Mouse (Mus musculus) embryonic facial prominence, embryonic 12.5 days (tissue): ENCODE data around the gene Rbbp9. TPM values are rescaled to one million over a fixed set of nuclear protein-coding genes. Genes with fewer than 3 reads are reported as not detected.
A peak's percentile ranks its signal among the peaks of the same experiment; 100 is the strongest.

ENCODE experiments used
- ATAC-seq: fragments of 200-750 bp; cut with Nextera tagmentation; 2 replicates; pipeline ENCODE4 v1.8.0; 2017; ENCODE audit not compliant: insufficient number of reproducible peaks, insufficient read depth, low FRiP score, low TSS enrichment
- H3K27ac ChIP-seq: fragments of 300-500 bp; sonication (generic); 2 replicates; pipeline ENCODE4 v1.5.1; 2016; ENCODE audit warnings: mild to moderate bottlenecking
- H3K27me3 ChIP-seq: fragments of 300-500 bp; sonication (generic); 2 replicates; pipeline ENCODE4 v1.6.1; 2016; ENCODE audit warnings: mild to moderate bottlenecking, moderate library complexity
- H3K36me3 ChIP-seq: fragments of 300-500 bp; sonication (generic); 2 replicates; pipeline ENCODE4 v1.6.1; 2016; ENCODE audit warnings: mild to moderate bottlenecking
- H3K4me1 ChIP-seq: fragments of 300-500 bp; sonication (generic); 2 replicates; pipeline ENCODE4 v1.6.1; 2016
- H3K4me2 ChIP-seq: fragments of 300-500 bp; sonication (generic); replicated peaks from 2 replicates; pipeline ENCODE4 v1.6.1; 2016; ENCODE audit warnings: mild to moderate bottlenecking, moderate library complexity
- H3K4me3 ChIP-seq: fragments of 300-500 bp; sonication (generic); 2 replicates; pipeline ENCODE4 v1.5.1; 2016; ENCODE audit warnings: mild to moderate bottlenecking
- H3K9ac ChIP-seq: fragments of 300-500 bp; sonication (generic); 2 replicates; pipeline ENCODE4 v1.6.1; 2016; ENCODE audit warnings: mild to moderate bottlenecking, moderate library complexity
- H3K9me3 ChIP-seq: fragments of 300-500 bp; sonication (generic); 2 replicates; pipeline ENCODE4 v1.6.1; 2016; ENCODE audit warnings: mild to moderate bottlenecking, moderate library complexity
- WGBS: fragments of 180-500 bp; shearing (Covaris S2); methylation state at CpG from one replicate; pipeline ENCODE4 v1.1.7; 2016; 5-methylcytosine and 5-hydroxymethylcytosine counted together
- polyA plus RNA-seq: library from polyadenylated mRNA; unstranded; fragments of >200 nt; fragmentation: Nextera tagmentation; extraction: Ambion mirVana; gene quantifications from 2 replicates; pipeline ENCODE4 v1.2.1, GENCODE M21; 2016

The Rbbp9 gene
- polyA plus RNA-seq, 1 experiment from 2014 or later, result 65.0 TPM

DNA sequence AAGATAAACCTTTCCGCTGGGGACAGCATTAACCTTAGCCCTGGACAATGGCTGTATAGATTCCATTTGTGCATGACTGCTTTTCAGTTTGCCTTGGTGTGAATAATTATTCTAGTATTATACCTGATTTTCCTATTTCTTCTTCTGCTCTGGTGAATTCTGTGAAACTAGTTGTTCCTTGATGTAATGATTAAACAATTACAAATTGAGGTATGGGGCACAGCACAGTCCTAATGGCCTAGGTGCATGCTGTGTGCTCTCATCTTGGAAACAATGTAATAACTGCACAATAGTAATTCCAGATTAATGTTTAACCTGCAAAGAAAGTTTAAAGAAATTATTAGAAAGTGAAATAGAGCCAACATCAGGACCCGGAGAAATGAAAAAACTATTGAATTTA lies 5.6 kb downstream of the Rbbp9 start:
- Histone ChIP-seq H3K27ac (no peak overlapping the region), H3K9ac (no peak overlapping the region), H3K27me3 (no peaks in the 10 kb centered on the region), H3K36me3 (peaks cover 45% of the 10 kb centered on the region), H3K4me2 (no peak overlapping the region), H3K9me3 (no peaks in the 10 kb centered on the region), H3K4me1 (peaks cover 3% of the 10 kb centered on the region; the same call in 1 of the 2 replicates), H3K4me3 (no peak overlapping the region)
- 93% methylated on average over 2 of the region's 2 CpGs for WGBS
- ATAC-seq, result no peak

DNA sequence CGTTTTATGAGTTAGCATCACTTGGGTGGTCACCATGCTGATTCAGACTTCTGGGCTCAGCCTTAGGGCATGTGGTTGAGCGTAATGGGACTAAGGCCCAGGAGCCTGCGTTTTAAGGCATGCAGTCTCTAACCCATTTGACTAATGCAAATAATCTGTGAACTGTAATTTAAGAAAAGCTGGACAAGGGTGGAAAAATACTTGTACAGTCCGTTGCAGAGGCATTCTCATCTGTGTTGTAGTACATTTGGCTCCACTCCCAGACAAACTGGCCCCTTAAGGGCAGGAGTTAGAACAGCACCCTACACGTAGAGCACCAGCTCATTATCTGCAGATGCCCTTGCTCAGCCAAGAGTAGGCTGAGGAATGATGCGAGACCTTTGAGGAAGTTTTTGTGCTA lies 6.0 kb downstream of the Rbbp9 start:
- no peaks in the 10 kb centered on the region; the same call in 1 of the 2 replicates for H3K4me1 ChIP-seq
- no peak overlapping the region for H3K27ac ChIP-seq
- no peak overlapping the region for H3K4me2 ChIP-seq
- H3K36me3 ChIP-seq, result peaks cover 50% of the 10 kb centered on the region
- H3K27me3 ChIP-seq, result no peaks in the 10 kb centered on the region
- H3K4me3 ChIP-seq, result no peak overlapping the region
- no peaks in the 10 kb centered on the region for H3K9me3 ChIP-seq
- WGBS, result 81% methylated on average over 6 of the region's 6 CpGs
- no peak overlapping the region for H3K9ac ChIP-seq
- ATAC-seq, result no peak

DNA sequence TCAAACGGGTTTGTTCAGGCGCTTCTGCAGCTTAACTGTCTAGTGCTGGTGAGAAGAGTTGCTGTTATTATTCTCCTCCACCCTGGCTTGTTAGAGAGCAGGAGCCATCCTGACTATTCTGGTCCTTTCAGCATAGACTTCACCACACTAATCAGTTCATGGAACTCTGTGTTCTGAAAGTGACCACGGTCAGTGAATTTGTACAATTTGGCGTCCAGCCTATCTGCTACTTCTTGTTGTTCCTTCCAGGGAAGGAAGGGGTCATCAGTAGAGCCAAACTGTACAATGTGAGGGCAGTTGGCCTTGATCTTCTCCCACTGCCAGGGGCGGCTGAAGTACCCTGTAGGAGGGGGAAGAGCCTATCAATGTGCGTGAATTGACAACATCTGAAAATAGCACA lies 7.0 kb downstream of the Rbbp9 start:
- WGBS, result 92% methylated on average over 6 of the region's 6 CpGs
- no peak for ATAC-seq
- H3K4me1 ChIP-seq, result no peaks in the 10 kb centered on the region
- peaks cover 59% of the 10 kb centered on the region for H3K36me3 ChIP-seq
- H3K4me3 ChIP-seq, result no peak overlapping the region
- no peak overlapping the region for H3K27ac ChIP-seq
- no peak overlapping the region for H3K9ac ChIP-seq
- no peak overlapping the region for H3K4me2 ChIP-seq
- no peaks in the 10 kb centered on the region for H3K27me3 ChIP-seq
- no peaks in the 10 kb centered on the region for H3K9me3 ChIP-seq

DNA sequence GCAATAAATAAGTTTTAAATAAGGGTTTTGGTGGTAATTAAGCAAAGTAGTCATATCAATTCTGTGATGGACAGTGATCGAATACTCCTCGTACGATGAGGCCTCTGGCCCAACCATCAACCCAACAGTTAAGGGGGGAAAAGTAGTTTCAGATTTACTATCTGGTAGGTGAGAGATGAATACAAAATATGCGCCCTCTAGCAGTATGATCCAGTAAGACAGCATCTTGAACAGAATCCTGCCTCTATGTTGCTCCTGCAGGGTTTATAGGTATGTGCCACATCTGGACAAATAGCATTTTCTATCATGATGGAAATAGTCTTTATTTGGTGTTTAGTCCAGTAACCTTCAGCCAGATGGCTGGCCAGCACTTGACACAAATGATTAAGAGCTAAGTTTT lies 9.4 kb downstream of the Rbbp9 start:
- H3K4me2 ChIP-seq, result no peak overlapping the region
- H3K4me3 ChIP-seq, result no peak overlapping the region
- 88% methylated on average over 4 of the region's 4 CpGs for WGBS
- no peak for ATAC-seq
- peaks cover 74% of the 10 kb centered on the region for H3K36me3 ChIP-seq
- H3K27ac ChIP-seq, result no peak overlapping the region
- no peak overlapping the region for H3K9ac ChIP-seq
- H3K9me3 ChIP-seq, result no peaks in the 10 kb centered on the region
- H3K4me1 ChIP-seq, result no peaks in the 10 kb centered on the region
- no peaks in the 10 kb centered on the region for H3K27me3 ChIP-seq

DNA sequence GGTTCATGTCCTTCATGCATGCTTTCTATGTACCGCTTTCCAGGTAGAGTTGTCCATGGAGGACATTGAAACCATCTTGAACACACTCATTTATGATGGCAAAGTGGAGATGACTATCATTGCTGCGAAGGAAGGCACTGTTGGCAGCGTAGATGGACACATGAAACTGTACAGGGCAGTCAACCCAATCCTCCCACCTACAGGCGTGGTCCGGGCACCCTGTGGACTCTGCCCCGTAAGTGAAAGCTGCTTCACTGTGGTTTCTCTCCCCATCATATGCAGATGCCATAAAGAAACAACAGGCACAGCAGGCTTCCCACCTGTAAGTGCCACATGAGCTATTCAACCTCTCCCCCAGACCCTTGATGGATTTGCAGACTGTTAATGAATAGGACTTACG lies 13.5 kb downstream of the Rbbp9 start:
- WGBS, result 95% methylated on average over 7 of the region's 7 CpGs
- Histone ChIP-seq H3K4me3 (no peak overlapping the region), H3K27me3 (no peaks in the 10 kb centered on the region), H3K4me1 (no peaks in the 10 kb centered on the region), H3K27ac (no peak overlapping the region), H3K36me3 (peaks cover 81% of the 10 kb centered on the region), H3K9me3 (no peaks in the 10 kb centered on the region), H3K4me2 (no peak overlapping the region), H3K9ac (no peak overlapping the region)
- no peak for ATAC-seq

DNA sequence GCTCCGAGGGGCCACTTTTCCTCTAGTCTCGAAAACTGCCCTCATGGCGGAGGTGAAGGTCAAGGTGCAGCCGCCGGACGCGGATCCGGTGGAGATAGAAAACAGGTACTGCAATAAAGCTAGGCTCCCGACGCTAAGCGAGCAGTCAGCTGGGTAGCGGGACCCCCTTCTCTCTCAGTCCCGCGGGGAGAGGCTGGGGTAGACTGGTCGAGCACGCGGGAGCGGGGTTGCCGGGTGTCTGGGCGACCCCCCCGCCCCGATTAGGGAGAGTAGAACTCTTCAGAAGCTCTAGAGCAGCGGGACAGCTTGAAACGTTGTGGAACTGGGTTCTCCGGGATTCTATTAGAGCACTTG lies 22.9 kb downstream of the Rbbp9 start:
- peak overlapping the region; percentile 97 for H3K4me3 ChIP-seq
- ATAC-seq, result peak; percentile 63; the same call in 1 of the 2 replicates
- no peaks in the 10 kb centered on the region for H3K9me3 ChIP-seq
- peak overlapping the region; percentile 91 for H3K27ac ChIP-seq
- peaks cover 10% of the 10 kb centered on the region for H3K36me3 ChIP-seq
- peak overlapping the region; percentile 80 for H3K4me2 ChIP-seq
- no peaks in the 10 kb centered on the region for H3K27me3 ChIP-seq
- WGBS, result under 1% methylated on average over 25 of the region's 25 CpGs
- peaks cover 10% of the 10 kb centered on the region for H3K4me1 ChIP-seq
- peak overlapping the region; percentile 92 for H3K9ac ChIP-seq

DNA sequence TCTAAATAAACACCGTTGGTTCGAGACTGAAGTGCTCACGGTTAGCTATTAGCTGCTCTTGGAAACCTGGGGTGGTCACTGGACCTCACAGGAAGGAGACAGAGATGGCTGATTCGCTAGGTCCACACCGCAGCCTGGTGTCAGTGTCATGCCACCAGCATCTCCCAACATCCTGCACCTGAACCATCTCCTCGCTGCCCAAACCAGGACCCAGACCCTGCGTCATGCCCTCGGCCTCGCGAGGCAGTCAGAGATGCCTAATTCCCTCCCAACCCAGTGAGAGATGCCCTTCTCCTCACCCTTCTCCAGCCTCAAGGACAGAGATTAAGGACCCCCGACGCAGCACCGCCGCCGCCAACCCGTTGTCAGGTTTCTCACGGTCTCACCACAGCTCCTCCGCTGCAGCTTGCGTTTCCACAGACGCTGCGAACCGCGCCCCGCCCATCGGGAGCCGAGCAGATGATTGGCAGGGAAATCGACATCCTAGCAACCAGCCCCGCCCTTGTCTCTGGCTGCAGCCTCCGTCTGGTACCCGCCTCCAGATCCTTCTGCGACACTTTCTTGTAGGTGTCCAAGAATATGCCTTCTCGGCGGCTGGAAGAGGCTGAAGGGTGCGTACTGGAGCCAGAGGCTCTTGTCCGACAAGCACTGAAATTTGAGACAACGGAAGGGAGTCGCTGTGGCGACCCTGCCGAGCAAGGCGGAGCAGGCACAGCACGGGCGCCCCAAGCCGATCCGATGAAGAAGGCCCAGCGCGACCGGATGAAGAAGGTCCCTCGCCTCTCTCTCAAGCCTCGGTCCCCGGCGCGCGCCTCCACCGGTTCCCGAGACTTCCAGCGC lies 23.5 kb downstream of the Rbbp9 start, which contains the start of the genes Dzank1 and Polr3f:
Gene Dzank1 (minus strand): TSS at position 434 of the 840 bp plus-strand sequence.
Gene Polr3f (plus strand): TSS at position 738 of the 840 bp plus-strand sequence.
- Histone ChIP-seq H3K36me3 (peaks cover 5% of the 10 kb centered on the region; the same call in 1 of the 2 replicates), H3K27ac (peak within 1 kb of the TSS; percentile 91), H3K4me2 (peak within 1 kb of the TSS; percentile 80), H3K4me3 (peak within 1 kb of the TSS; percentile 97), H3K4me1 (peaks cover 10% of the 10 kb centered on the region), H3K27me3 (no peaks in the 10 kb centered on the region), H3K9me3 (no peaks in the 10 kb centered on the region), H3K9ac (peak within 1 kb of the TSS; percentile 92)
- ATAC-seq, result peak; percentile 98
- WGBS, result 1% methylated on average over 56 of the region's 56 CpGs

DNA sequence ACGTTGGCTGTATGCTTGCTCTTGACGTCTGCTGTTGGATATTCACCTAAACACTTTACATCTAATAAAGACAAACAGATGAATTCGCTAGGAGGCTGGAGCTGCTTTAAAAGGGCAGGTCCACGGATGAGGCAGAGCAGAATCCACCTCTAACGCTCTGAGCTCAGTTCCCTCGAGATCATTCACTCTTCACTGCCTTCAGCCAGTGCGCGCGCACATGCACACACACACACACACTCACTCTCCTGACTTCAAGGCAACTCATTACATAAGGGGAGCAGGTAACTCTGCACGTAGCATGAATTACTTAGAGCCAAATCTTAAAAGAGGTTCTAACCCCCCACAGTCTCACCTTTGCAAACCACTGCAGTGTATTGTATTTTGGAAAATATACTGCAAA lies 24.8 kb downstream of the Rbbp9 start:
- H3K36me3 ChIP-seq, result peaks cover 5% of the 10 kb centered on the region; the same call in 1 of the 2 replicates
- ATAC-seq, result no peak
- no peaks in the 10 kb centered on the region for H3K27me3 ChIP-seq
- H3K9me3 ChIP-seq, result no peaks in the 10 kb centered on the region
- H3K4me3 ChIP-seq, result no peak overlapping the region
- no peak overlapping the region for H3K4me2 ChIP-seq
- WGBS, result 58% methylated on average over 10 of the region's 10 CpGs
- peaks cover 10% of the 10 kb centered on the region for H3K4me1 ChIP-seq
- no peak overlapping the region for H3K27ac ChIP-seq
- H3K9ac ChIP-seq, result no peak overlapping the region

DNA sequence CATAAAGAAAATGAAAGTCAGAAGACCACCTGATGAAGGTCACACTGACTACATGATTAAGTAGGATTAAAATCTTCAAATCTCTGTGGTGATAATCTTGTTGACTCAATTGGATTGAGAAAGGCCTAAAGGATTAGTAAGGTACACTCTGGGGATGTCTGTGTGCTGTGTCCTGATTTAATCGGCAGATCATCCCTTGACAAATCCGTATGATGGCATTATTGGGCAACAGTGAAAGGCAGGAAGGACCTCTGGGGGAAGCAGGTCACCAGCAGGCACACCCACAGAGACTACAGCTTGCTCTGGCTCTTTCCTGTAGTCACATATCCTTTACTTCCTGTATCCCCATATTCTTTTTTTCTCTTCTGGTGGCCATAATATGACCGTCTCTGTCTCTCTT lies 30.9 kb downstream of the Rbbp9 start:
- no peaks in the 10 kb centered on the region for H3K9me3 ChIP-seq
- no peak overlapping the region for H3K9ac ChIP-seq
- ATAC-seq, result no peak
- H3K4me3 ChIP-seq, result no peak overlapping the region
- no peak overlapping the region for H3K4me2 ChIP-seq
- H3K4me1 ChIP-seq, result no peaks in the 10 kb centered on the region
- 75% methylated on average over 3 of the region's 3 CpGs for WGBS
- no peaks in the 10 kb centered on the region for H3K36me3 ChIP-seq
- no peaks in the 10 kb centered on the region for H3K27me3 ChIP-seq
- H3K27ac ChIP-seq, result no peak overlapping the region

DNA sequence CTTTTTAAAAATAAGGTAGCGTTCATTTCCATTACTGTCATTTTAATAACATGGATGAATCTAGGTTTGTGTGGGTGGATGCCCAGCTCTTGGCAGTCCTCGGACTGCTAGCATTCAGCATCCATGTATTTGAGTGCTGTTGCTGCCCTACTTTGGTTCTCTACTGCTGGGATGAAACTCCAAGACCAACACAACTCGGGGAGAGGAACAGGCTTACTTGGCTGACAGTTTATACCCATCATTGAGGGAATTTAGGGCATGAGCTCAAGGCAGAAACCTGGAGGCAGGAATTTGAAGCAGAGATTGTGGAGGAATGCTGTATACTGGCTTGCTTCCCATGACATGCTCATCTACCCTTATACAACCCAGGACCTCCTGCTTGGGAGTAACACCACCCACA lies 36.0 kb downstream of the Rbbp9 start:
- WGBS, result 77% methylated on average over 3 of the region's 3 CpGs
- no peak overlapping the region for H3K4me2 ChIP-seq
- no peaks in the 10 kb centered on the region for H3K36me3 ChIP-seq
- H3K4me3 ChIP-seq, result no peak overlapping the region
- no peak for ATAC-seq
- H3K9me3 ChIP-seq, result no peaks in the 10 kb centered on the region
- H3K27me3 ChIP-seq, result no peaks in the 10 kb centered on the region
- no peaks in the 10 kb centered on the region for H3K4me1 ChIP-seq
- no peak overlapping the region for H3K9ac ChIP-seq
- no peak overlapping the region for H3K27ac ChIP-seq

DNA sequence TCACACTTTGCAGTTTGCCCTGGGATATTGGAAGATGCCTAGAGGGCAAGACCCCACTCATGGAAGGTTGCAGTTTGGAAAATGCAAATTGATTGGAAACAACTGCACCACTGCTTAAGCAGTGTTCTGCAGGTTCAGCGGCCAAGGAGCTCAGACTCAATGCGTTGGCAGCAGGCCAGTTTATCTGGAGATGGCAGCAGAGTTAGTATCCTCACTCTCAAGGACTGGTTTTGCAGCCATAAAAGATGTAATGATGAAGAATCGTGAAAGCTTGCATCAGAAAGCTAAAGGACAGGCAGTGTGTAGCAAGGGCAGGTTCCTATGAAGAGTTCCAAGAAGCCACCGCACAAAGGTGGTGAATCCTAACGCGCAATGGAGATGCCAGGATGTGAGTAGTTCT lies 48.5 kb downstream of the Rbbp9 start:
- H3K4me2 ChIP-seq, result no peak overlapping the region
- WGBS, result 90% methylated on average over 6 of the region's 6 CpGs
- H3K9ac ChIP-seq, result no peak overlapping the region
- no peaks in the 10 kb centered on the region for H3K27me3 ChIP-seq
- no peak overlapping the region for H3K27ac ChIP-seq
- H3K36me3 ChIP-seq, result no peaks in the 10 kb centered on the region
- H3K9me3 ChIP-seq, result no peaks in the 10 kb centered on the region
- no peaks in the 10 kb centered on the region for H3K4me1 ChIP-seq
- no peak overlapping the region for H3K4me3 ChIP-seq
- ATAC-seq, result no peak
